Mouse (Mus musculus) heart, postnatal 14 days (tissue): ENCODE data around the gene Urb2. TPM values are rescaled to one million over a fixed set of nuclear protein-coding genes. Genes with fewer than 3 reads are reported as not detected.
A peak's percentile ranks its signal among the peaks of the same experiment; 100 is the strongest.

Source experiments
- DNase-seq, 2 experiments: peaks; one replicate each; pipeline ENCODE4 v3.0.0; 2021 to 2022
- intact Hi-C: fragments of 180-260 bp; cut with DNase I; formaldehyde crosslinking; loops from one replicate; pipeline ENCODE4 v1.15.1; 2025
- microRNA-seq, 2 experiments: library from miRNA; unstranded; fragments of <30 nt; microRNA quantifications; one replicate each; pipeline ENCODE4 v1.2.0; 2021 to 2022
- total RNA-seq, 2 experiments: library from RNA; stranded (reverse); gene quantifications; 2 replicates each; pipeline ENCODE4 v1.2.3; 2021

Urb2 gene
- total RNA-seq, 2 experiments from 2014 or later = 6.7 to 6.9 TPM

DNA sequence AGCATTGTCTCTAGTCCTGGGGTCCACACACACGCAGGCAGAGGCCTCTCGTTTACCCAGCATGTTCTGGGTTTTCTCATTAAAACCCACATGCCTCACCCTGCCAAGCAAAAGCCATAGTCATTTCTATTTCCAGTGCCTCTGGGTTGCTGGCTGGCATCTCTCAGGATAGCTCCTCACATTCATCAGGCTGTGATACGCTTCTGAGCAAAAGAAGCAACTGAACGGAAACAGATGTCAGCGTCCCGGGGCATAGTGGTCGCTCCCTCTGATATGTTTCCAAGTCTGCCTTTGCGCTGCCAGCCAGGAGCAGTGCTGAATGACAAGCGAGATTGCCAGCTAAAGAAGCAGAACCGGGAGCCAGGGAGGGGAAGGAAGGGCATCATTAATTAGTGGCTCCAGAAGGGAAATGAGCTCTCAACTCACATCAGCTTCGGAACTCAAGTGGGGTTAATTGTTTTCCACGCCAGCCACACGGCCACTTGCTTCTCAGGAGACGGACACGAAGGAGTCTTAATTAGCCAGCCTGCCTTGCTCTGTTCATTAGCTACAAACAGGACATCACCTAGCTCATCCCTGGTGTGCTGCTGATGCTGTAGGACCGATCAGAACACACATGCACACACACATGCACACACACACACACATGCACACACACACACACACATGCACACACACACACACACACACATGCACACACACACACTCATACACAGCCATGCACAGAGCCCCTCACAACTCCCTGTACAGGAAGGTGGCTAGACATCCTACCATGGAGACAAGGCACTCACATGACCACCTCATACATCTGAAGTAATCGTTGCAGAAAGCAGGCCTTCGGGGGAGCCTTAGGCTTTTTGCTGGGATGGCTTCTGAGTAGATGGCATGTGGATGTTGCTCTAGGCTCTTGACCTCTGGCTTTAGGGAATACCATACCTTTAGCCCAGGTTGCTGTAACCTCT lies 49.3 kb downstream of the Urb2 start:
- intact Hi-C loops = no loop called here

DNA sequence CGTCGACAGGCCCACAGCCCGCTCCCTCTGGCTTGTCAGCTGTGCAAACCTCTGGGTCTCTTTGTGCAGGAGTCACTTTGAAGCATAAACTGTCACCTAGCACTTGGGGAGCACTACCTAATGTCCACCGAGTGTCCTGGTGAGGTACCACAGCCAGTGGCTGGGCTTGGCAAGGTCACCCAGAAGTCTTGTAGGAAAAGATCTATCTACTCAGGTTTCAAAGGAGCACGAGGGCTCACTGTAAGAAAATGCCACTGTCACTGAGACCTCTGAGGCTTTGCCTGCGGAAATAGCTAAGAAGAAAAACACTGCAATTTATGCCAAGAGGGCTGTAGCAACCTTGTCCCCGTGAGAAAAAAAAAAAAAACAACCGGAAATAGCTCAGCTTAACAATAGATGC lies 54.7 kb downstream of the Urb2 start:
- intact Hi-C loops = no loop called here
- DNase-seq = no peak

More for the DNA sequence above, 49.3 kb downstream of the Urb2 start:
- DNase-seq = peak in 1 of 2 experiments; percentile 30

DNA sequence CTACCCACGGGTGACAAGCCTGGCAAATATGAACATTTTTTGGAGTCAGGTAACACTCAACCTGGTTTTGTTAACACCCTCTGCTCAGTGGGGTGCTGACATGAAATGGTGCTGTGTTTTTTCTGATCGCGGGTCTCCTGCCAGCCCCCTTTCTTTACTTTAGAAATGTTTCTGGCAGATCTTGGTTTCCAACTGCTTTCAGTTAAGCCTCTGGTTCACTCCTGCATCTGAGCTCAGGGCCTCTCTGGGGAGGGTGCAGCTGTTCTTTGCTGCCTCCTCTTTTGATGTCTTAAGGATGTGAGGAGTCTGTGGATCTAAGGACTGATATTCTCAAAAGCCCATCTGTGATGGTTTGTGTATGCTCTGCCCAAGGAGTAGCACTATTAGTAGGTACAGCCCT lies 55.1 kb downstream of the Urb2 start:
- intact Hi-C loops = no loop called here
- DNase-seq = no peak

DNA sequence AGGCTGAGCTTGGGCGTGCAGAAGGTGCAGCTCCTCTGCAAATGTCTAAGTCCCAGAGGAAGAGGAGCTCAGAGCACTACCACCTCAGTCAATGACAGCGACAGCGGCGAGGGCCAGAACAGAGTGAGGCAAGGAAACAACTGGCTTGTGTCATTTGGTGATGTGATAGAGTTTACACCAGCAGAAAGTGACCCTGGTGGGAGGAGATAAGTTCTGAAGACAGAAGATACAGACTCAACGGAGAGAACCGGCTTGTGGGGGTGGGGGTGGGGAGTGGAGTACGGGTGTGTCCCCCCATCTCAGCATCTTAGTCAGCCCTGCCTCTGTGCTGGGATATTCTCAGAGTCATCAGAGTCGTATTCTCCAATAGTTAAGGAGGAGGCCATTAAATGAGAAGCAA lies 56.1 kb downstream of the Urb2 start:
- intact Hi-C loops = no loop called here
- DNase-seq = no peak

DNA sequence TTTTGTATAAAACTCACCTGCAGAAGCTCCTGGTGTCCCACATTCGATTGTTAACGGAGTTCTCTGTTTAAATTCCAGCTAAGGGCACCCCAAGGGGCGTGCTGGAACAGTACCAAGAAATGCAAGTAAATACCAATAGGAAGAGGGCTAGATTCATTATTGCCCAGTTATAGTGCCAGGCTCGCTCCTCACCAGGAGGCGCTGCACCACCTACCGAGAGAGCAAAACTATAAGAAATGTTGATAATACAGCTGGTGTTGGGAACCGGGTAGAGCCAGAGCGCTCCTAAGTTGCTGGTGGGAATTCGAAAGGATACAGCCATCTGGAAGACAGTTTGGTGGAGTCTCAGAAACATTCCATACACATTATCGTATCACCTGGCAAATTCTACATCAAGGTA lies 56.7 kb downstream of the Urb2 start:
- no peak for DNase-seq
- intact Hi-C loops = no loop called here

DNA sequence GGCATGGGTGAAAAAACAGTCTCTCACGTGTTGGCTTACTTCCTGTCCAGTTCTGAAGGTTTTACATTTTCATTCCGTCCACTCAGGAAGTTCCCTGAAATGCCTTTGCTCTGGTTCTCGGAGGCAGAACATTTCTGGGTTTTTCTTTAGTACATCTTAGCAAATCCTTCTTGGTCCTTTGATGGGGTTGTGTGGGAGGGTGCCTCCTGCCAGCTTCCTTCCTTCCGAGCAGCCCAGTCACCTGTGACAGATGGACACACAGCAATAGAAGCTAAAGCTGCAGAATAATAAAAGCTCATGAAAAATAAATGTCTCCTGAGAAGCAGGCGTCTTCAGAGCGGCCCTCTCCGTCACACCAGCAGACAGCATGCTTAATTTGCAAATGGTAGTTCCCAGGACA lies 57.7 kb downstream of the Urb2 start:
- DNase-seq = no peak
- intact Hi-C loops = no loop called here

DNA sequence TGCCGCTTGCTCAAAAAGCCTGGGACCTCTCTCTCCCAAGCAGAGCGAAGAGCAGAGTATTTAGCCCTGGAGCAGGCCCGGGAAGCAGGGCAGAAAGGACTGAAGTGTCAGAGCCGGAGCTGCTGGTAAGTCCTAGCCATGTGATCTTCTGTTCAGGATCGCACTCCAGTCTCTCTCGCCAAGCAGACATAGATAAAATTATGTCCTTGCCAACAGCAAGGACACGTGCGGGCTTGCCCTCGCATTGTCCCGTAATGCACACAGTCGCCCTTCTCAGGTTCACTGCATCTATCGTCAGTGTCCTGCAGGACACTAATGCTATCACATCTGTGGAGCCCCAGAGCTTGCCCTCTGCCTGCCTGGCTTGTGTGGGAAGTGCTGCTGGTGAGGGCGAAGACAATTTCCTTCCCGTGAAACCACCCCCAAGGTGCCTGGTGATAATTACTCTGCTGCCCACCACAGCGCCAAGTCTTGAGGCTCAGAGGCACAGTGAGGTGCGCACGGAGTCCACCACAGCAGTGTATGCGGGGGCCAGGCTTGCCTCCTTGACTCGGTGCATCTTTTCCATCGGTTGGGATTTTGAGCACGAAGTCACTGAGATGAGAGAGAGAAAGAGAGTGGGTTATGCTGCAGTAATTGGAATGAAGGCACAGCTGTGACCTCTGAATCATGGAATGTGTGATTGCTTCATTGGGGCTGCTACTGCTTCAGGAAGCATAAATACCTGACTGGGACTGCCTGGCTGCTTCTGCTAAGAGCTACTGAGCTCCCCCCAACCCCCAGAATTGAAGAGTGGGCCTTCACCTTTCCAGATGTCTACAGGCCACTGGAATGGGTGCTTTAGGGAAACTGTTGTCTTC lies 59.4 kb downstream of the Urb2 start:
- peak in 1 of 2 experiments; percentile 22 for DNase-seq
- intact Hi-C loops = no loop called here

DNA sequence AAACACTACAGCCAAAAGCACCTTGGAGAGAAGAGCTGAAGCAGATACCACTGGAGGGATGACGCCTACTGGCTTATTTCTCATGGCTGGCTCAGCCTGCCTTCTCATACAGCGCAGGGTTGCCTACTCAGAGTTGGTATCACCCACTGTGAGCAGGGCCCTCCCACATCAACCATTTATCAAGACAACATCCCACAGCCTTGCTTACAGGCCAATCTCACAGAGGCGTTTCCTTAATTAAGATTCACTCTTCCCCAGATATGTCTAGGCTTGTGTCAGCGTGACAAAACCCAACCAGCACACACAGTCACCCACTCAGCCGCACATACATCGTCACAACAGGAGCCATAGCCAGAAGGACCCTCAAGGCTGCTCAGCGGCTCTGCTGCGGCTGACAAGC lies 61.3 kb downstream of the Urb2 start:
- intact Hi-C loops = no loop called here
- no peak for DNase-seq

DNA sequence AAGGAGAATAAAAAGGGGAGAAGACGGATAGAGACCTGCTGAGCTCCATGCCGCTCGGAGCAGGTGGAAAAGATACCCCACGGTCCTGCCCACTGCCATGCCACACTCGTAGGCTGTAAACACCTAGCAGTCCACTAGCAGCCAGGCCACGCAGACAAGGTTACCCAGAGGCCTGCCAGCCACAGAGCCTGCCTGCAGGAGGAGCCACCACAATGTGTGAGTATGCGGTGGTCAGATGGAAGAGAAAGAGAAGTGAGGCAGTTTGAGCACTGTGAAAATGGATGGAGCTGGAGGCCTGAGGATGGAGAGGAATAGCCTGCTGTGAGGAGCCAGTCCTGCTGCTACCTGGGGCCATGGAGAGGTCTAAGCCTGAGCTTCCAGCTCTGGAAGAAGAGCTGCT lies 62.3 kb downstream of the Urb2 start:
- DNase-seq = no peak
- intact Hi-C loops = no loop called here

DNA sequence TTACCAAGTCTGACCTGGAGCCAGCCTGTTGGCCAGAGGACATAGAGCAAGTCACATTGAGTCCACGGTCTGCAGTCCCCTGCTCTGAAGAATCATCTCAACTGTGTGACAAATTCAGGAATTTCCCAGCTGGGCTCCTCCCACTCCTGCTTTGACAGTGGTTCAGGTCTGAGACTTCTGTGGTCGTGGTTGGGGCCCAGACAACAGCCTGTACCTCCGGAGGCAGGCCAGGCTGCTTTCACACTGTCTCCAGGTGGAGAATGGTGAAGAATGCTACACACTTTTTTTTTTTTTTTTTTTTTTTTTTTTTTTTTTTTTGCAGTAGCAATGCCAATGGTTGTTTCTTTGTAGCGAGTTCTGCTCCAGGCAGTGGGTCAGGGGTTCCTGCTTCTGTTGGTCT lies 64.4 kb downstream of the Urb2 start:
- intact Hi-C loops = no loop called here
- no peak for DNase-seq

DNA sequence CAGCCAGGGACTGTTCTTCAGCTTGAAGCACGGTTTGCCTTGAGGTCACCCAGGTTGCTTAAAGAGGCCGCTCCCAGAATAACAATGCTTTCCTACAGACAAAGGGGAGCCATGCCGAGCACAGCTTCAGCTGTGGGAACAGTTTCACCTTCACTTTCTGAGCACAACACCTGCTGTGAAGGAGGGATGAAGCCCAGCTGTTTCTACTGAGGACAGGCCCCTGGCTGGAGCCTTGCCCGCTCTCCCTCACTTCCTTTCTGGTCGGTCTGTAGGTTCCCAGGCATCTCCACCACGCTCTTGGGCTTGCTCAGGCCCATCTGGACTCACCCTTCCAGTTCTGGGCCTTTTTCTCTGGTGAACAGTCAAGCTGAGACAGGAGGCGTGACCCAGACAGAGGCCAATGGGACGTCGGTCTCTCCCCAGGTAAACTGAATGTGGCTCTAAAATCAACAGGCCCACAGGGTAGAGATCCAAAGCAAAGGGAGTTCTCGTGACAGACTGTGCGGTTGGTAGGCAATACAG lies 66.8 kb downstream of the Urb2 start:
- intact Hi-C loops = no loop called here
- no peak for DNase-seq

DNA sequence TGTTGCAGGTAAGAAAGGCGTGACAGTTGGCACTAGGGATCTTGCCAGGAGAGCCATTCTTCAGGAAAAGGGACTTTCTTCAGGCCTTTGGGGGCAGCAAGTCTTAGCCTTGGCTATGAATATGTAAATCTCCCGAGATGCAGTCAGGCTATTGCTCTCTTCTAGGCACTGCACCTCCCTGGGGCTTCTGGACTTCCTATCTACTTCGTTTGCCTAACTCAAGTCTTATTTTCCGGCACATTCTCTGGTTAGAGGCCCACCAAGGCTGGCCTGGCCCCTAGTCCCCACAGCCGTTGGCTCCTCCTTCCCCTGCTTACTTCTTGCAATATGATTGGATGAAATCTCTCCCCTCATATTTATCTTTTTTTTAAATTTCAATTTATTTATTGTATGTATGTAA lies 67.7 kb downstream of the Urb2 start:
- no peak for DNase-seq
- intact Hi-C loops = no loop called here

DNA sequence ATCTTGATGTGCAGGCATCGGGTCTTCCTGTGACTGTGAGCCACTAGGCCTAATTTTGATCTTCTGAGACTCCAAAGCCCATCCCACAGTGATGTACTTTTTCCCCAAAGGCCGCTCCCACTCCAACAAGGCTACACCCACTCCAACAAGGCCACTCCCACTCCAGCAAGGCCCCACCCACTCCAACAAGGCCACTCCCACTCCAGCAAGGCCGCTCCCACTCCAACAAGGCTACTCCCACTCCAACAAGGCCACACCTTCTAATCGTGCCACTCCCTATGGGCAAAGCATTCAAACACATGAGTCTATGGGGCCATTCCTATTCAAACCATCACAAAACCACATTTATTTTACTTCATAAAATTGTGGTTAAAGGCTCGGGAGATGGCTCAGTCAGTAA lies 69.2 kb downstream of the Urb2 start:
- intact Hi-C loops = no loop called here
- DNase-seq = no peak

Small RNAs within 50 kb of the gene (microRNA-seq; reads per million reads assigned to microRNA genes)
- 0 reads per million in 2 experiments for gene Mir1967

Other genes starting within 250 kb of the Urb2 start
- 1 to 10 TPM; 7.8 to 7.9 TPM for gene Rab4a, start 215.5 kb upstream of the Urb2 start, total RNA-seq
- gene Ccsap, start 161.3 kb upstream of the Urb2 start, total RNA-seq = 1 to 10 TPM; 1.7 to 2.2 TPM
- 100 to 1,000 TPM; 284 to 359 TPM for gene Acta1, start 126.8 kb upstream of the Urb2 start, total RNA-seq
- gene Nup133, start 72.2 kb upstream of the Urb2 start, total RNA-seq = 10 to 100 TPM; 10.3 to 12.4 TPM
- 10 to 100 TPM; 44.8 to 46.5 TPM for gene Abcb10, start 38.4 kb upstream of the Urb2 start, total RNA-seq
- 10 to 100 TPM; 18.4 to 19.1 TPM for gene Taf5l, start 111 bp upstream of the Urb2 start, total RNA-seq
- gene Galnt2, start 209.9 kb downstream of the Urb2 start, total RNA-seq = 10 to 100 TPM; 41.9 to 42.7 TPM